Mouse (Mus musculus) cerebral cortex, adult 2 months (tissue): Measurements from ENCODE around the gene Tcf3.

Experiments used
- WGBS: fragments of 180-500 bp; shearing (Covaris S2); methylation state at CpG from one replicate; pipeline ENCODE4 v1.1.7; 2018; 5-methylcytosine and 5-hydroxymethylcytosine counted together

Tcf3 gene

DNA sequence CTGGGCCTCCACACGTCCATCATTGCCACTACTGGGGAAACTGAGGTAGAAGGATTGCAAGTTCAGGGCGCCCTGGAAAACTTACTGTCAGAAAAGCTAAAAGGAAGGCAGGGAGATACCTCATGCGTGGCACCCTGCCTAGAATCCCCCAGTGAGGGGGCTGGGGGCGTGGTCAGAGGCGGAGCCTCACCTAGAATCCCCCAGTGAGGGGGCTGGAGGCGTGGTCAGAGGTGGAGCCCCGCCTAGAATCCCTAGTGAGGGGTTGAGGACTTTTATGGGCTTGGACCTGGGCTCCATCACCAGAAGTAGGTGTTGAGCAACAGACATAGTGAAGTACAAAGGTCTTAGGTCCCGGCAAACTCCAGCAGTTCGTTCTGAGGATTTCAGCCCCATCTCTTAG lies 2.8 kb upstream of the Tcf3 start:
- WGBS = 20% methylated on average over 9 of the region's 9 CpGs

DNA sequence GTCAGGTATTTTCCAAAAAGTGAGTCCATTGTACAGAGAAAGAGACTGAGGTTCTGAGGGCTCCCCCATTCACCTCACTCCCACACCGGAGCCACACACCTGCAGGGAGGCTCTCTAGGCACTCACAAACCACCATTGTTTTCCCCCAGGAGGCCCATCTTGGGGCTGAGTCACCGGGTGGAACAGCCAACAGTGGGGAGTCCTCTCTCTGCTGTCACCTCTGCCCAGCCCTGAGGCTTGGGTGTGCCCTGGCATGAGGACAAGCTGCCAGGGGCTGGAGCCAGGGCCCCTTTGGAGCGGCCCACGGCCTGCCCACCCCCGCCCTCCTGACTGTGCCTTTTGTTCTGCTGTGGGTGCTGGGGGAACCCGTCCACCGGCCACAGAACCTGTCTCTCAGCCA lies 2.3 kb upstream of the Tcf3 start:
- 32% methylated on average over 7 of the region's 7 CpGs for WGBS

DNA sequence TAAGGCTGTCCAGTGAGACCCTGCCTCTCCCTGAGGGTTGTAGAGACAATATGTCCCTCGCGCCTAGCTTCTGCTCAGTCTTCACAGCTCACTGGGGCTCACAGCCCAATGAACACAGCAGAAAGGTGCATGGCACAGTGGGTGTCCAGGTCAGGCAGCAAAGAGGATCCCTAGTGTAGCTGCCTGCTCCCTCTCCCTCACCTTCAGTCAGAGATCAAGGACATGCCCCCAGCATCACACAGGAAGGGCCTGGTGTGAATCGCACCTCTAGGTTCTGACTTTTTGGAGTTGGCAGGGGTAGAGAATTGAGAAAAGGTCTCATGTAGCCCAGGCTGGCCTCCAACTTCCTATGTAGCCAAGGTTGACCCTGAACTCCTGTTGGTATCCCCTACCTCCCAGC lies 1.4 kb upstream of the Tcf3 start:
- WGBS = 85% methylated on average over 3 of the region's 3 CpGs

DNA sequence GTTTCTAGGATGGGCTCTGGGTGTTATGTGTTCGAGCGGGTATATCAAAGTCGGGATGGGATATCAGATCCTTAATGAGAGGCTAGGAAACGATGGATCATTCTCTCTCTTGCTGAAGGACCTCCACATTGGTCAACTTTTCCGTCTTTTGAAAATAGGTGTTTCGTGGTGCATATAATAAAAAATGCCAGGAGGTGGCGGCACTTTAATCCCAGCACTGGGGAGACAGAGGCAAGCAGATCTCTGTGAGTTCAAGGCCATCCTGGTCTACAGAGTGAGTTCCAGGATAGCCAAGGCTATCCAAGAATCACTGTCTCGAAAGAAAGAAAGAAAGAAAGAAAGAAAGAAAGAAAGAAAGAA lies 766 bp upstream of the Tcf3 start:
- 10% methylated on average over 8 of the region's 8 CpGs for WGBS

DNA sequence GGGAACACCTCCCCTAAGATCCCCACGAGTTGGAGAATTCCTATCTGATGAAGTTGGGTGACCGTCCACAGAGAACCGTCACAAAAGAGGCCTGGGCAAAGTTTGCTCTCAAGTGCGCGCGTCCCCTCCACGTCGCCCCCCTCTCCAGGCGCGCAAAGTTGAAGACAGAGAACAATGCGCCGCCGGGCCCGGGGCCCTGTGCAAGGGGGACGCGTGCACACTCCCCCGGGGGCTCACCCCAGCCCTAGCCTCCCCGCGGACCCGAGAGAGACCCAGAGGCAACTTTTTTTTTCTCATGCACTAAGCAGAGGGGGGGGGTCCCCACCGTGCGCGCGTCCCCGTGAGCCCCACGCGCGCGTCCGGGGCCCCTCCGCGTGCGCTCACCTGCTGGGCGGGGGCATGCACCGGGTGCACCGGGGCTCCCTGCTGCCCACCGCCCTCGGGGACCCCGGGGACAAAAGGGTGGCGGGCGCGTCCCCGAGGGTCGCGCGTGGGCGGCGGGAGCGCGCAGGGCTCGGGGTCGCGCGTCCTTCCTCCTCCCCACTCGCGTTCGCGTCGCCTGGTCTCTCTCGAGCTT lies 423 bp downstream of the Tcf3 start:
- WGBS = under 1% methylated on average over 59 of the region's 60 CpGs

DNA sequence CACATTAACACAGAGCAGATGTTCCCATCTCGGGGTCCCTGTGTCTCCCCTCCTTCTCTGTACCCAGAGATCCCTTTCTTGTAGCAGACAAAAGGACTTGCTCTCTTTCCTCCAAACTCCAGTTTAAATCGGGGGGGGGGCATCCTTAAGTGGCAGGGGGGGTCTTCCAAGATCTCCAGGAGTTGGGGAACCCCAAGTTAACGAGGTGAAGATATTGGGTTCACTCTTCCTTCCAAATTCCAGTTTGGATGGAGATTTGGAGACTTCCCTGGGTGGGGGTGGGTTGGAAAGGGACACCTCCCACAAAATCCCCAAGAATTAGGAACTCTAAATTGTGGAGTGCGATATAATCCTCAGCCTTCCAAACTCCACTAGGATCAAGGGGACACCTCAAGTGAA lies 1.1 kb downstream of the Tcf3 start:
- 4% methylated on average over 4 of the region's 4 CpGs for WGBS

DNA sequence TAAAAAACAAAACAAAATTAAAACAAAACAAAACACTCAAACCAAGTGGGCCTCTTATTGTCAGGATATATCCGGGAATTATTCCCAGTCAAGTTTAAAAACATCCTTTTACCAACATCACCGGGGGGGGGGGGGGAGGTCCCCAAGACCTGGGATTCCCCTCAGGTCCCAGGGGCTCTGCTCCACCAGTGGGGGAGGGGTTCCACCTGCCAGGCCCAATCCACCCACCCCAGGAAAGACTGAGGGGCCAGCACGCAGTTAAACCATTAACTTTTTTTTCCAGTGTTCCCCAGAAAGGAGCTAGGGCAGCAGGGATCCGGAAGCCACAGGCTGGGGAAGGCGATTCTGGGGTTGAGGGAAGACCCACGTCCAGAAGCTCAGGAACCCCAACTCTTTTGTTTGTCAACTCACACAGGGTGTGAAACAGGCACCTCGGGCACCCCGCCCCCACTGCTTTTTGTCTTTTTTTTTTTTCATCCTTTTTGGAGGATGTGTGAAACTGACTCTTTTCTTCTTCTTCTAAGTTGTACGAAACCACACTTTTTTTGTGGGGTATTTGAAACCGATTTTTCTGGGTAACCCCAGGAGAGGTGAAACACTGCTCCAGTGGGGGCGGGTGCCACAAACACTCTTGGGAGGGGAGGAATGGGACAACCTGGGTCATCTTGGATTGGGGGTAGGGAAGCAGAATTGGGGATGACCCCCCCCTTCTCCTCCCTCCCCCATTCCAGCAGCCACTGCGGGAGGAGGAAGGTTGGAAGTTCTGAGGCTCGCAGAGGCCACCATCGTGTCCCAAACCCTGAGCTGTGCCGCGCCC lies 1.7 kb downstream of the Tcf3 start:
- 22% methylated on average over 16 of the region's 16 CpGs for WGBS

DNA sequence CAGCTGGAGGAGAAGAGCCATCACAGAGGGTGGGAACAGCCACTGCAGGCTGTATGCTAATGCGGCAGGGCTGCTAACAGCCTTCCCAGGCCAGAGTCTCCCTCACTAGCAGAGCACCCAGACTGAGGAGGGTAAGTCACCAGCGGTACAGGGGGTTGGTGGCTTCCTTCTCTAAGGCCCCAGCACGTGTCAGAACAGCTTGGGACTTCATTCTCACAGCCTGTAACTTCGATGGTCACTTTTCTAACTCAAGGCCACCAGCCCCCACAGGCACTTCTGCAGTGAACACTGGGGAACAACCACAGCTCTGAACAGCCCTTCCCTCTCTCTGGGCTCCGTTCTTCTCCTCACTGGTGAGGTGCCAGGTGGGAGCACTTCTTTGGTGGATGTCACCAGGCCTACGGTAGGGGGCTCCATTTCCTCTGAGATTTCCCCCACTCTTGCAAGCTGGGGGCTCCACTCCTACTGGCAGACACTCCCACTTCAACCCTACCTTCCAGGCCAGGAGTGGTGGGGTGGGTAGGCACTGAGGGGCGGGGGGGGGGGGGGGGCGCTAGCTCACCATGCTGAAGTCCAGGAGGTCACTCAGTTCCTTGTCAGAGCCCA lies 3.0 kb downstream of the Tcf3 start:
- WGBS = 52% methylated on average over 8 of the region's 8 CpGs

DNA sequence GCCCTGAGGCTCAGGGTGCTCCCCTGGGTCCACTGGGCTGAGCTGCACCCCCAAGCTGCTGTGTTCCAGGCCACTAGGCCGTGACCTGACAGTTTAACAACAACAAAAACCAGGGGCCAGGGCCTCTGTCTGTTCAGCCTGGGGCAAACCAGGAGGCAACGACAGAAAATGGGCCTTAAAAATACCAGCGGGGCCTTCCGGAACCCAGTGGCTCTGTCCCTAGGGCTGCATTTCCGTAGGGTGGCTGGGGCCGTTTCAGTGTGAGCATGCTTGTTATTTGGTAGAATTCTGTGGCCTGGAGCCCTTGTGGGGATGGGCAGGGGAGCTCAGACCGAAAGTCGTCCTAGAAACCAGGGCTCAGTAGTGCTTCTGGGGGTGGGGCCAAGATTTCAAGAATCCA lies 3.6 kb downstream of the Tcf3 start:
- WGBS = 82% methylated on average over 8 of the region's 8 CpGs

DNA sequence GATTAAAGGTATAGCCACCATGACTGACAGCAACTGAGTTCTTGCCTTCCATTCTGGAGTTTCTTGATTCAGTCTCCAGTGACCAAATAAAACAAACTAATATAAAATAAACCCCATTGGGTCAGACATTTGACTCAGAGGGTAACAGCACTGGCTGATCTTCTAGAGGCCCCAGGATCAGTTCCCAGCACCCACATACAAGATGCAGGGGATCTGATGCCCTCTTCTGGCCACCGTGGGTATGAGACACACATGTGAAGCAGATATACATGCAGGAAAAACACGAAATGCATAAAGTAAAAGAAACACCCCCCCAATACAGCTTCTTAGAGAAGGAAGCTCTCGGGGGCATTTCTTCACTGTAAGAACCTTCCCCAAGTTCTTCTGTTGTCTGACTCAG lies 8.4 kb downstream of the Tcf3 start:
- WGBS = 91% methylated on average over 3 of the region's 3 CpGs

DNA sequence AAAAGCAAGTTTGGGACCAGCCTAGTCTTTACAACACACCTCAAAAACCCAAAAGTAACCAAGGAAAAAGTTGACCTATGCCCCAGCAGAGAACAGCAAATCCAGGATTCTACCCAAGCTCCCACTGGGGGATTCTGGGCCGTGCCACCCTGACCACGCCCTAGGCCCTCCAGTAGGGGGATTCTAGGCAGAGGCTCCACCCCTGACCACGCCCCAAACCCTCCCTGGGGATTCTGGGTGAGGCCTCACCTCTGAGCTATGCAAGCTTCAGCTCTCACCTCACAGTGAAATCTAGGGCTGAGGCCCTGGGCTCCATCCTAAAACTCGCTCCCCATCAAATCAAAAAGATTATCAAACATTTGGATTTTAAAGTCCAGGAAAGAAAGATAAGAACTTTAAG lies 9.9 kb downstream of the Tcf3 start:
- 71% methylated on average over 4 of the region's 4 CpGs for WGBS

DNA sequence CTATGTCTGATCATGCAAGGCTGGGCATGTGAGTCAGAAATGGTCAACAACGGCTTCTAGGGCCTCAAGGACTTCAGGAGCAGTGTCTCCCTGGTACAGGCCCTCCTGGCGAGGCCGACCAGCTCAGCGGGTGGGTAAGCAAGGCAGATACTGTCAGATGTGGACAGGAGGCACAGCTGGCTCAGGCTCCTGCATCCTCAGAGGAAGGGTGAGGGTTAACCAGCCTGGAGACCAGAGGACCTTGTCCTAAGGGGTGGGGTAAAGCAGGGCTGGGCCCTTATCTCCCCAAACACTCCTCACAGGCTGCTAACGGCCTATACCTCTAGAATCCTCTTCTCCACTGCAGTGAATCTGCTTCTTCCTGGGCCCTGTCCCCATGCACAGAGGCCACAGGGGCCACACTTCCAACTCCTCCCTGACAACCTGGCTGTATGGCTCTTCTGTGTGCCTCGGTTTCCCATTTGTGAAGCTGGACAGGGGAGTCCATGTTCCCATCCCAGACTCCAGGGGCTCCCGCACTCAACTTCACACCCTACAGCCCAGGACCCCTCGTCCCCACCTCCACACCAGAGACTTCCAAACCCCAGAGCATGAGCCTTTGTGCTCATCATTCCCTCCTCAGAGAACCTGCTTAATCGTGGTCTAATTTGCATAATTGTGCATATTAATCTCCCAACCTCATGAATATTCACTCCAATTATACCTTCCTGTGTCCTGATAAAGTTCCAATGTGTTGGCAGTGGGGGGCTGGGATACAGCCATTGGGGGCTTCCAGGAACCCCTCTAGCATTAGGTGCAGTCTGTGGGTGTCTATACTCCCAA lies 11.6 kb downstream of the Tcf3 start:
- WGBS = 83% methylated on average over 9 of the region's 9 CpGs

DNA sequence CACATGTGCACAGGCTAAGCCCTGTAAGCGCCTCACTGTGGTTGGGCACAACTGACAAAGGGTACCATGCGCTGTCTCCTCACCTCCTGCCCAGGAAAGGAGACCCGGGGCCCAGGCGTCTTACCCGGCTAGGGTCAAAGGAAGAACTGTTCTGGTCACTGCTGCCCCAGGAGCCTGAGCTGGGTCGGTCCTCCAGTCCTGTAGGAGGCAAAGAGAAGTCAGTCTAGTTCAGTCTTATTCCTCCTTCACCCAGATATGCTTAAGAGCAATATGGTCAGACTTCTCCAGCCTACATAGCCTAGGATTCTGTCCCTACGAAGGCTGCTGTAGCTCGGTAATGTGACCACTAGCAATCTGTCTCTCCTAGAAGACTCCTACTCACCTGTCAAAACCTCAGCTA lies 12.2 kb downstream of the Tcf3 start:
- 90% methylated on average over 8 of the region's 8 CpGs for WGBS

DNA sequence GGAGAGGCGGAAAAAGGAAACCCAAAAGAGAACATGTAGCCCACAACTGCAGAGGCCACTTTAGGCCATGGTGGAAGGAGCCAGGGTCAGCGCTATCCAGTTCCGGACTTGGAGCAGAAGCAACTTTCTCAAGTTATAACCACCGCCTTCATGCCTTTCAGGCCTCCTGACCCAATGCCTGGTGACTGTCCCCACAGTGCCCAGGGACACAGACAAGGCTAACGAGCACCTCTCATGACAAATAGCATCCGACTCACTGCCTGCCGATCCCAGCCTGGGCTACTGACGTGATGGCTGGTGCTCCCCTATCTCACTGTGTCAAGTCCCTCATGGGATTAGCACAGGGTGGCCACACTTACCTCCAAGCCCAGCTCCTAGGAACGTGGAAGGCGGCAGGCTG lies 12.7 kb downstream of the Tcf3 start:
- 92% methylated on average over 10 of the region's 10 CpGs for WGBS

DNA sequence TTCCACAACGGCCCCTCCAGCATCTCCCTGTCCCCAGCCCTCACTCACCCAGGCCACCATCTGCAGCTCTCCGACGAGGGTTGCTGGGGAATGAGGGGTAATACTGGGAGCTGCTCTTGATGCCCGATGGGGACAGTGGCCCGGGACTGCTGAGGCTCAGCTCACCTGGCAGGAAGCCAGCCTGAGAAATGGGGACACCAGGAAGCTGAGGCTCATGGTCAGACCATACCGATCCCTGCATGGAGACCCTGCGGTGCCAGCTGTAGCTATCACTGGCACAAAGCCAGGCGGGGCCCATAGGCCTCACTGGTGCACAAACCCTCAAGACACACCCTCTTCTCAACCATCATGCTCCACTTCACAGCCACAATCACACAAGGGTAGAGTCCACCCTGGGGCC lies 14.0 kb downstream of the Tcf3 start:
- 54% methylated on average over 8 of the region's 8 CpGs for WGBS

DNA sequence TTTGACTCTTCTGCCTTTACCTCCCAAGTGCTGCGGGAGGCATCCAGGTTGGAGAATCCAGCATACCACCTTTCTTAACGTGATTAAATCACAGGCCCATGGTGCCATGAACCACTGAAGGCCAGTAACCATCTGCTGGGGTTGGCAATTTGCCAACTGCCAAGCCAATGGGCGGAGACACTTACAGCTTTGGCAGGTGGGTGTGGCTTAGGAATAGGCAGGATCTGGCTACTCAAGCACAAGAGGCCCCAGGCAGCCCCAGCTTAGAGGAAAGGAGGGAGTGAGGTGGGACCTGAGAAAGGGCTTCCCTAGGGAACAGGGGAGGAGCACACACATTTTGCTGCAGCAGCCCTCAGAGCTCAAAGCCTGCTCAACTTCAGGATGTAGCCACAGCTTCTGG lies 15.1 kb downstream of the Tcf3 start:
- 44% methylated on average over 3 of the region's 3 CpGs for WGBS

DNA sequence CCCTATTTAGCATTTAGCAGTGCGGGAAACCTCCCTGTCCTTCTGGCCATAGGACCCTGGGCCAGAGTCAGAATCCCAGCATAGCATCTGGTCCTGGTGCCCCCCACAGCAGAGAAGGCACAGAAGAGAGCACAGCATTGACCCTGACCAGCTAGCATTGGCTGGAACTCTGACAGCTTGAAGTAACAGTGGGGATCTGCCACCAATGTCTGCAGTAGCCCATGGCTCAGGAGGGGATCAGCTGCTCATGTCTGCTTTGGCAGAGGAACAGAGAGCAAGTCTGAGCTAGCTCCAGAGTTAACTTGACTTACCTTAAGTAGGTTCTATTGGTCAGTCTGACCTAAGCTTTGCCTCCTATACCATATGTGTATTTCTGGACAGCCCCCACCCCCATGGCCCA lies 15.6 kb downstream of the Tcf3 start:
- 96% methylated on average over 1 of the region's 1 CpGs for WGBS

DNA sequence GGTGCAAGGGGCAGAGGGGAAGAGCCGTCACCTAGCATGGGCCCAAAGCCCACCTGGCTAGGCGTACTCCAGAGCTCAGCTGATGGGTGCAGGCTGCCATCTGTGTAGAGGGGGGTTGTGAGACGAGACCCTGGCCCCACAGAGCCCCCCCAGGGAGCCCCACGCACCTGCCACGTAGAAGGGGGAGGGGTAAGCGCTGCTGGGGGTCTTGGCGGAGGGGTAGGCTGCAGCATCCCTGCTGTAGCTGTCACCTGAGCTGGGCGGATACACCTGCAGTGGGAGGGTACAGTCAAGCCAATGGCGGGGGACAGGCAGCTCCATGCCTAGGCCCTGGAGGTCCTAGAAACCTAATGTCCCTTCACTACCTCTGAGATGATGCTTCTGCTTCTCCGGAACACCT lies 16.1 kb downstream of the Tcf3 start:
- WGBS = 91% methylated on average over 10 of the region's 10 CpGs

DNA sequence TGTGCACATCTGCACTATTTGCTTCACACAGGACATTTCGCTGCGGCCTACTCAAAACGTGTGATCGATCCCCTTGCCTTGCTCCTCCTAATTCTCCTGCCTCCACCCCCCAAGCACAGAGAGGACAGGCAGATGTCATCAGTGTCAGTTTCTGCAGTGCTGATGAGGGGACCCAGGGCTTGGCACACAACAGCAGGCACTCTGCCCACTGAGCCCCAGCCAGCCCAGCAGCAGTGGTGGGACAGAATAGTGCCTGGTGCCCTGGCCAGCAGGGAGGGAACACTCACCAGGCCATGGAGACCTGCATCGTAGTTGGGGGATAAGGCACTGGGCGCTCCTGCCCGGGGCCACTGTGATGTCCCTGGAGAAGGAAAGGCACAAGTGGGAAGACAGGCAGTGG lies 17.9 kb downstream of the Tcf3 start:
- 79% methylated on average over 7 of the region's 7 CpGs for WGBS

DNA sequence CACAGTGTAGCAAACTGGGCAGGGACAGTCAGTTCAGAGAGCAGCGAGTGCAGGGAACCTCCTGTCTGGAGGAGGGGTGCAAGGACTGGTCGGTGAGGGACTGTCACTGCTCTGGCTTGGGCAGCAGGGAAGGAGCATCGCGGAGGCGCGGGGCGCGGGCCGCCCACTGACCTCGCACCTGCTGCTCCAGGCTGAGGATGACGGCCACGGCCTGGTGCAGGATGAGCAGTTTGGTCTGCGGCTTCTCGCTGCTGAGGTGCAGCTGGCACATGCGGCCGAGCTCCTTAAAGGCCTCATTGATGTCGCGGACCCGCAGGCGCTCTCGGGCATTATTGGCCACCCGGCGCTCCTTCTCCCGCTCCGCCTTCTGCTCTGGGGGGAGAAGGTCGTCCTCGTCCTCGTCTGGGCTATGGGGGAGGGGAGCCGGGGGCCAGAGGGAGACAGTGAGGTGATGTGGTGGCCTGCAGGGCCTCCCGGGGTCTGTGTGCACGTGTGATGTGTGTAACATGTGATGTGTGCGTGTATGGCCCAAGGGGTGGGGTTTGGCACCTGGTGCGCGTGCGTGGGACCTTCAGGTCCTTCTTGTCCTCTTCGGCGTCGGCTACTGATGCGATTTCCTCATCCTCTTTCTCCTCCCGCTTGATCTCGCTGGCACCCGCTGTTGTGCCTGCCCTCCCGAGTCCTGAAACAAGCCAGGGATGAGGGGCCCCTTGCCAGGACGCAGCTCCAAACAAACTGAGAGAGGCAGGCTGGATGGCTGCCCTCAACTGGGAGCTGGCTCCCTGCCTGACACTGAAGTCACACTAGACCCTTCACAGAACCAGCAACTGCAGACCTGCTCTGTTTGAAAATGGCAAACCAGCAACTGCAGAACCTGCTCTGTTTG lies 20.5 kb downstream of the Tcf3 start:
- 66% methylated on average over 44 of the region's 44 CpGs for WGBS

DNA sequence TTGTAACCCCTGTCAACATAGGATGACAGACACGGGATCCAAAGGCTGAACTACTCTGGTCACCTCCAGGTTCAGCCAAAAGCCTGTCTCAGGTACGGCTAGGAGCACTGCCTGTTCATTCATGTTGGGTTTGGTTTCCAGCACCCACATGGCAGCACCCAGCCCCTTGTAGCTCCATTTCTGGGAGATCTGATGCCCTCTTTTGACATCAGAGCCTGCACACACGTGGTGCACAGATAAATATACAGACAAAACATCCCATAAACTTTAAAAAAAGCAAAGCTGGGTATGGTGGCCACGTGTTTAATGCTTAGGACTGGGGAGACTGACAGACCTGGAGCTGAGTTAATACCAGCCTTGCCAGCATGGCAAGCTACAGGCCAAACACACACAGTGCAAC lies 25.5 kb downstream of the Tcf3 start:
- 48% methylated on average over 4 of the region's 4 CpGs for WGBS
